Mouse (Mus musculus): ENCODE measurements around the gene Myo15b. TPM values are rescaled to one million over a fixed set of nuclear protein-coding genes. Genes with fewer than 3 reads are reported as not detected.

Myo15b gene
- polyA plus RNA-seq, 2 experiments: 0.29 to 0.42 TPM

GRCm38 (mm10) chr11:115869393-115869792 lies 11.2 kb downstream of the Myo15b start:
- 44% methylated on average over 8 of the region's 8 CpGs for whole genome bisulfite sequencing (ENCODE audit: insufficient replicate concordance)
- no peaks in the 10 kb centered on the region for H3K27me3 ChIP-seq (ENCODE audit: control insufficient read depth, insufficient read depth, low read length)
- peak; percentile 29 to 52 (median 37) for DNase-seq (ENCODE audit: low read depth in 3 of 3, low spot score in 3 of 3)
- peaks cover 6 to 17% of the 10 kb centered on the region in 2 experiments; a peak in 3 of 4 replicates for H3K4me1 ChIP-seq (replicated peaks; ENCODE audit: control insufficient read depth in 2 of 2, insufficient read depth in 2 of 2, low read length in 1 of 2)
- no peak overlapping the region for H3K27ac ChIP-seq
- no peak overlapping the region for H3K4me3 ChIP-seq (ENCODE audit: insufficient read depth in 1 of 2, low read depth in 2 of 2, low read length in 2 of 2)
- no peak overlapping the region for H3K9ac ChIP-seq (replicated peaks)
- TF ChIP-seq CTCF (IDR thresholded peaks at IDR 0.05; ENCODE audit: low read depth): no peak
- no peak for TF ChIP-seq EP300 (IDR thresholded peaks at IDR 0.05; ENCODE audit: low read depth)
- ATAC-seq (ENCODE audit: insufficient read depth): peak; percentile 31
- H3K4me2 ChIP-seq (ENCODE audit: low read depth): no peak overlapping the region
- H3K9me3 ChIP-seq (ENCODE audit: control insufficient read depth, low read length): no peaks in the 10 kb centered on the region
- no peaks in the 10 kb centered on the region for H3K36me3 ChIP-seq (replicated peaks; ENCODE audit: control insufficient read depth, insufficient read depth, low read depth)

- ATAC-seq (ENCODE audit: insufficient read depth): peak; percentile 32
- H3K9me3 ChIP-seq (ENCODE audit: control insufficient read depth, low read length): no peaks in the 10 kb centered on the region
- 66% methylated on average over 4 of the region's 4 CpGs for WGBS (ENCODE audit: insufficient replicate concordance)
- no peak overlapping the region for H3K4me2 ChIP-seq (ENCODE audit: low read depth)
- no peak overlapping the region for H3K9ac ChIP-seq (replicated peaks)
- TF ChIP-seq CTCF (IDR thresholded peaks at IDR 0.05; ENCODE audit: low read depth) (no peak), EP300 (IDR thresholded peaks at IDR 0.05; ENCODE audit: low read depth) (no peak)
- DNase-seq (ENCODE audit: low read depth in 3 of 3, low spot score in 3 of 3): no peak
- no peaks in the 10 kb centered on the region for H3K27me3 ChIP-seq (ENCODE audit: control insufficient read depth, insufficient read depth, low read length)
- no peak overlapping the region for H3K4me3 ChIP-seq (ENCODE audit: insufficient read depth in 1 of 2, low read depth in 2 of 2, low read length in 2 of 2)
- peaks cover 6 to 23% of the 10 kb centered on the region in 2 experiments; a peak in 3 of 4 replicates for H3K4me1 ChIP-seq (replicated peaks; ENCODE audit: control insufficient read depth in 2 of 2, insufficient read depth in 2 of 2, low read length in 1 of 2)
- H3K36me3 ChIP-seq (replicated peaks; ENCODE audit: control insufficient read depth, insufficient read depth, low read depth): no peaks in the 10 kb centered on the region
- no peak overlapping the region for H3K27ac ChIP-seq
These were observed 14.2 kb downstream of the Myo15b start for GRCm38 (mm10) chr11:115872437-115872836.

GRCm38 (mm10) chr11:115875935-115876334 lies 17.7 kb downstream of the Myo15b start:
- ATAC-seq (ENCODE audit: insufficient read depth) (no peak), DNase-seq (ENCODE audit: low read depth in 3 of 3, low spot score in 3 of 3) (no peak)
- no peak overlapping the region for H3K4me2 ChIP-seq (ENCODE audit: low read depth)
- no peak overlapping the region for H3K4me3 ChIP-seq (ENCODE audit: insufficient read depth in 1 of 2, low read depth in 2 of 2, low read length in 2 of 2)
- WGBS (ENCODE audit: insufficient replicate concordance): 66% methylated on average over 3 of the region's 3 CpGs
- no peaks in the 10 kb centered on the region for H3K36me3 ChIP-seq (replicated peaks; ENCODE audit: control insufficient read depth, insufficient read depth, low read depth)
- peaks cover 0 to 14% of the 10 kb centered on the region in 2 experiments; a peak in 2 of 4 replicates for H3K4me1 ChIP-seq (replicated peaks; ENCODE audit: control insufficient read depth in 2 of 2, insufficient read depth in 2 of 2, low read length in 1 of 2)
- H3K9me3 ChIP-seq (ENCODE audit: control insufficient read depth, low read length): no peaks in the 10 kb centered on the region
- no peaks in the 10 kb centered on the region for H3K27me3 ChIP-seq (ENCODE audit: control insufficient read depth, insufficient read depth, low read length)
- no peak overlapping the region for H3K27ac ChIP-seq
- H3K9ac ChIP-seq (replicated peaks): no peak overlapping the region
- TF ChIP-seq CTCF (IDR thresholded peaks at IDR 0.05; ENCODE audit: low read depth): no peak
- TF ChIP-seq EP300 (IDR thresholded peaks at IDR 0.05; ENCODE audit: low read depth): no peak

- Histone ChIP-seq H3K27me3 (ENCODE audit: control insufficient read depth, insufficient read depth, low read length) (no peaks in the 10 kb centered on the region), H3K9ac (replicated peaks) (no peak overlapping the region), H3K4me1 (replicated peaks; ENCODE audit: control insufficient read depth in 2 of 2, insufficient read depth in 2 of 2, low read length in 1 of 2) (peaks cover 0 to 14% of the 10 kb centered on the region in 2 experiments; a peak in 2 of 4 replicates), H3K27ac (no peak overlapping the region), H3K36me3 (replicated peaks; ENCODE audit: control insufficient read depth, insufficient read depth, low read depth) (no peaks in the 10 kb centered on the region), H3K4me3 (ENCODE audit: insufficient read depth in 1 of 2, low read depth in 2 of 2, low read length in 2 of 2) (no peak overlapping the region), H3K9me3 (ENCODE audit: control insufficient read depth, low read length) (no peaks in the 10 kb centered on the region), H3K4me2 (ENCODE audit: low read depth) (no peak overlapping the region)
- ATAC-seq (ENCODE audit: insufficient read depth) (no peak), DNase-seq (ENCODE audit: low read depth in 3 of 3, low spot score in 3 of 3) (no peak)
- 61% methylated on average over 5 of the region's 5 CpGs for WGBS (ENCODE audit: insufficient replicate concordance)
- TF ChIP-seq EP300 (IDR thresholded peaks at IDR 0.05; ENCODE audit: low read depth): no peak
- peak; percentile 44 for TF ChIP-seq CTCF (IDR thresholded peaks at IDR 0.05; ENCODE audit: low read depth)
These were observed 18.2 kb downstream of the Myo15b start for GRCm38 (mm10) chr11:115876438-115876837.

- DNase-seq (ENCODE audit: low read depth in 3 of 3, low spot score in 3 of 3) (no peak), ATAC-seq (ENCODE audit: insufficient read depth) (no peak)
- H3K27ac ChIP-seq: no peak overlapping the region
- H3K36me3 ChIP-seq (replicated peaks; ENCODE audit: control insufficient read depth, insufficient read depth, low read depth): no peaks in the 10 kb centered on the region
- H3K27me3 ChIP-seq (ENCODE audit: control insufficient read depth, insufficient read depth, low read length): no peaks in the 10 kb centered on the region
- H3K9me3 ChIP-seq (ENCODE audit: control insufficient read depth, low read length): no peaks in the 10 kb centered on the region
- 32% methylated on average over 6 of the region's 6 CpGs for WGBS (ENCODE audit: insufficient replicate concordance)
- H3K4me2 ChIP-seq (ENCODE audit: low read depth): no peak overlapping the region
- no peak overlapping the region for H3K4me3 ChIP-seq (ENCODE audit: insufficient read depth in 1 of 2, low read depth in 2 of 2, low read length in 2 of 2)
- H3K9ac ChIP-seq (replicated peaks): no peak overlapping the region
- no peak for TF ChIP-seq EP300 (IDR thresholded peaks at IDR 0.05; ENCODE audit: low read depth)
- no peak for TF ChIP-seq CTCF (IDR thresholded peaks at IDR 0.05; ENCODE audit: low read depth)
- H3K4me1 ChIP-seq (replicated peaks; ENCODE audit: control insufficient read depth in 2 of 2, insufficient read depth in 2 of 2, low read length in 1 of 2): peaks cover 0 to 9% of the 10 kb centered on the region in 2 experiments; a peak in 2 of 4 replicates
These were observed 19.1 kb downstream of the Myo15b start for GRCm38 (mm10) chr11:115877174-115877755.

All from liver, embryonic 14.5 days (tissue).